Mouse (Mus musculus): ENCODE results near the gene Mns1.

DNA sequence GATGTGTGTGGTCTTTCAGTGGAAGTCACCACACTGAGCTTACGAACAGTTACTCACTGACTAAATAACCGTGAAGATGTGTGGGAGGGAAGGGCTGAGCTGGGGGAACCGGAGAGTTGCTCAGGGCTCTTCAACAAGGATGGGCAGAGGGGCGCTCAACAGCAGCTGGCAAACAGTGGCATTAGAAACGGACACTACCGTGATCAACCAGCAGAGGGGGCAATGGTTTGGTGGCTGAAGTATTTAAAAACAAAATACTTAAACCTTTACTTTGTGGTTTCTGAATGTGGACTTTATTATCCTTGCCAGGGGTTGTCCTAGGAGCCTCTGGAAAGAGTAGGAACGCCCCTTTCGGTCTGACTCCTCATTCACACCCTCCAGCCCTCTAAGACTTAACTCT lies 10.2 kb downstream of the Mns1 start:
- peak; percentile 54 for TF ChIP-seq CTCF (conservative IDR thresholded peaks at IDR 0.05; ENCODE audit: low read length)
- TF ChIP-seq POU5F1 (IDR thresholded peaks at IDR 0.05; ENCODE audit: borderline replicate concordance, low read length): no peak
- no peak for TF ChIP-seq NANOG (IDR thresholded peaks at IDR 0.05; ENCODE audit: borderline replicate concordance, low read length)

Measured in E14TG2a.4 (cell line).